Mouse (Mus musculus): Measurements from ENCODE around the gene Parva.

Parva gene

GRCm38 (mm10) chr7:112472708-112473281 lies 45.5 kb downstream of the Parva start:
- no peak for DNase-seq (ENCODE audit: low spot score)

GRCm38 (mm10) chr7:112473649-112474435 lies 46.5 kb downstream of the Parva start:
- peak; percentile 63 for DNase-seq (ENCODE audit: low spot score)

GRCm38 (mm10) chr7:112479116-112479515 lies 51.8 kb downstream of the Parva start:
- DNase-seq (ENCODE audit: low spot score), result no peak

GRCm38 (mm10) chr7:112481031-112481430 lies 53.7 kb downstream of the Parva start:
- DNase-seq (ENCODE audit: low spot score), result no peak

GRCm38 (mm10) chr7:112482572-112482971 lies 55.3 kb downstream of the Parva start:
- no peak for DNase-seq (ENCODE audit: low spot score)

- DNase-seq (ENCODE audit: low spot score), result peak; percentile 59
Measured at GRCm38 (mm10) chr7:112483382-112483781, 56.1 kb downstream of the Parva start.

- DNase-seq (ENCODE audit: low spot score), result no peak
Measured at GRCm38 (mm10) chr7:112490825-112491224, 63.5 kb downstream of the Parva start.

GRCm38 (mm10) chr7:112491737-112492136 lies 64.4 kb downstream of the Parva start:
- DNase-seq (ENCODE audit: low spot score), result no peak

DNA sequence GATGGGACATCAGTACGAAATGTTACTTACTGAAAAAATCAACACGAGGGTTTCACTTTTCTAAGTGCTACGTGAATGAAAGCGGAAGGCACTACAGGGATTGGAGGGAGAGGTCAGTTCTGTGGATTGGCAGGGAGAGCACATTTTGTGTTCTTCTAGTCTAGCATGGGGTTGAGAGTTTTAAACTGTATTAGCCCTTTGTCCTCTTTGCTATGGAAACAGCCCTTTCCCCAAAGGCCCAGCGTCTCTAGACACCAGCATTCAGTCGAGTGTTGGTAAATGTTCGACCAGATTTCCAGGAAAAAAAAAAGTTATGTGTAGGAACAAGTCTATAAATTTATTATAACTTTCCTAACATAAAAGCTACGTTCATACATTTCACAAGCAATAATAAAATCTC lies 68.6 kb downstream of the Parva start:
- no peak for DNase-seq (ENCODE audit: low spot score)

- DNase-seq (ENCODE audit: low spot score), result no peak
Measured at GRCm38 (mm10) chr7:112496921-112497320, 69.6 kb downstream of the Parva start.

- no peak for DNase-seq (ENCODE audit: low spot score)
Measured at GRCm38 (mm10) chr7:112498591-112499301, 71.4 kb downstream of the Parva start.

- no peak for DNase-seq (ENCODE audit: low spot score)
Measured at GRCm38 (mm10) chr7:112499453-112500133, 72.3 kb downstream of the Parva start.

DNA sequence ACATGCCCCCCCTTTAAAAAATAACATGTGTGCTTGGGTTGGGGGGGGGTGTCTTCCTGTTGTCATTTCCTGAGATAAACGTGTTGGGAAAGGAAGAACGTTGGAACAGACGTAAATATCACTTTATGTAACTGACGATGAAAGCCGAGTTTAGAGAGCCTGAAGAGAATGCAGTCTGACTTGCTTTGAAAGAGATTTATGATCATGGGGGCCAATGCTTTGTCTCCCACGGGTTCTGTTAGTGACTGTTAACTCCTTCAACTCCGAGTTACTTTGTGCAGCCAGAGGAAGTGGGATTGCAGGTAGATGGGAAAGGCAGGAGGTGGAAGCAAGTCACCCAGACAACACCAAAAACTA lies 72.8 kb downstream of the Parva start:
- peak; percentile 53 for DNase-seq (ENCODE audit: low spot score)

DNA sequence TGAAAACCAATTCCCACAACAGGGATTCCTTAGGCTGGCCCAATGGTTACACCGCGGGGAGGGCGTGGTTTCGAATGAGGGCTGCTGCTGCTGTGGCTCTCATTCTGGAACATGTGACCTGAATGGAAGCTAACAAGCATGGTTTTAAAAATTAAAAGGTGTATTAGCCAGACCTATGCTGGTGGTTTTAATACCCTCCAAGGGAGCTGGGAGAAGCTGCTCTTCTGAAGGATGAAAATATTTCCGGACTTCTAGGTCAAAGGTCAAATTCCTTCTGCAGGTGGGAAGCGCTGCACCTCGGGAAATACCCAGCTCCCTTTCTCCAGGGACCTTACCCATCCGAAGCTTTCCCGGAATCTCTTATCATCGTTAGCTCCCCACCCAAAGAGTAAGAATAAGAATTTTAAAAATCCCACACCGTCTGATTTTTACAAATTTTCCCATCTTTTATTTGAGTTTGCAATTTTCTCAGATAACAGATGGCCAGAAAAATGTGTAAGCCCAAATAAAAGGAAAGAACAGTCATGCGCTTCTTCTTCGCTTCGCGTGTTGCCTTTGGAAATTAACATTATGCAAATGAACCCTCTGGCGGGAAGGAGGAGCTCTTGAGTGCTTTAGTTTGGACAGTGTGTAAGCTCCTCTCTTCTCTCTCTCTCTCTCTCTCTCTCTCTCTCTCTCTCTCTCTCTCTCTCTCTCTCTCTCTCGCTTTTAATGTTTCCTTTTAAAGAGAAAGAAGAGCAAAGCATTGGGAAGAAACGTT lies 74.9 kb downstream of the Parva start:
- DNase-seq (ENCODE audit: low spot score), result no peak

DNA sequence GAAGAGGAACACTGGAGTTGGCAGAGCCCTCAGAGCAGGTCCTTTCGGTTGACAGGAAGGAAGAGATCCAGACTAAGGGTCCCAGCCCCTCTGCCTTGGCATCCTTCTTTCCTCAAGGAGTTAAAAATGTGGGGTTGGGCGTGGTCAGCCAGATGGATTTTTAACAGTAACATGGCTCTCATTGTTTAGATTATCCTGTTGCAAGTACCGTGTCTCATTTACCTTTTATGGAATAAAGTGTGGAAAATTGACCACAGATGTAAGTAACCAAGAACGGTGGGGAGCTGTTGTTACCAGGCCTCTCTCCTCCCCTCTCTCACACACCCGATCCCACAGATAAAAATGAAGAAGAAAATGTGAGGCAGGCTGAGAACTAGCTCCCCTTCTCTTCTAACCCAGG lies 75.5 kb downstream of the Parva start:
- no peak for DNase-seq (ENCODE audit: low spot score)

- DNase-seq (ENCODE audit: low spot score), result no peak
Measured at GRCm38 (mm10) chr7:112503448-112503847, 76.1 kb downstream of the Parva start.

- DNase-seq (ENCODE audit: low spot score), result no peak
Measured at GRCm38 (mm10) chr7:112503917-112504316, 76.6 kb downstream of the Parva start.

GRCm38 (mm10) chr7:112509107-112509506 lies 81.8 kb downstream of the Parva start:
- DNase-seq (ENCODE audit: low spot score), result no peak

DNA sequence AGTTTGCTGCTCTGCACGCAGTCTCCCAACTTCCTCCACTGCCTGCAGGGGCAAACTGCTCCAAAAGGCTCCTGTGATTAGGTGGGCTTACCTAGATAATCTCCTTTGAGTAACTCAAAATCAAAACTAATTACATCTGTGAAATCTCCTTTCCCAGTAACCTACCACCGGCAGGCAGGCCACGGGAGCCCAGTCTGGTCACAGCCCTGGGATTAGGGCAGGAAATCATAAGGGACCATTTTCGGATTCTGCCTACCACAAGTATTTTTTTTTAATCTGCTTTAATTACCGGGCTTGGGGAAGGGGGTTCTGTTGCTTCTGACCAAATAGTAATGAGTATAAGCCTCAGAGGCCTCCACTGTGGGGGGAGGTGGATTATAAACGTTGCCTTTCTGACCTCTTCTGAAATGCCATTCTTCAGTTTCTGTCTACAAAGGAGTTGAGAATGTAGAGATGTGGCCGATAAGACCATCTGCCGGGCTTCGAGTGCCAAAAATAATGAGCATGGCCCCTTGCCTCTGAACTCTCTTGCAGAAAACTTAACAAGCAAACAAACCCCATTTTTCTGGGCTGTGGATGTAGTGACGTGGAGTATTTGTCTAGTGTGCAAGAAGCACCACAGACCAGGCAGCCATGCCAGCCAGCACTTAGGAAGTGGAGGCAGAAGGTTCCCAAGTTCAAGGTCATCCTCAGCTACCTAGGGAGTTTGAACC lies 83.2 kb downstream of the Parva start:
- DNase-seq (ENCODE audit: low spot score), result no peak

DNA sequence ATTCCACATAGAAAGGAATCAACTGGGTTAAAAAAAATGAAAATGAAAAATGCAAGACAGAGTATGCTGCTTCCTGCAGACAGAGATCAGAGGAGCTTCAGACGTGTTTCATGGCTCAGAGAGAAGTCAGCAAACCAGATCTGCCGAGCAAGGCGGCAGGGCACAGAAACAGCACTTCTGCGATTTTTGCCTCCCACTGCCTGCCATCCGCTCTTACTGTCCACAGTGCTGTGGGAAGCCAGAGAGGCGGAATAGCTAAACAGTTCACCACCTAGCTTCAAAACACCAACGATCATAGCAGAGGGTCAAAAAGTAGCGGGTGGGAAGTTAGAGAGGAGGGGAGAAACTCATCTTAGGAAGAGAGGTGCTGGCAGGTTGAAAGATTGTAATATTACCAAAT lies 84.0 kb downstream of the Parva start:
- no peak for DNase-seq (ENCODE audit: low spot score)

DNA sequence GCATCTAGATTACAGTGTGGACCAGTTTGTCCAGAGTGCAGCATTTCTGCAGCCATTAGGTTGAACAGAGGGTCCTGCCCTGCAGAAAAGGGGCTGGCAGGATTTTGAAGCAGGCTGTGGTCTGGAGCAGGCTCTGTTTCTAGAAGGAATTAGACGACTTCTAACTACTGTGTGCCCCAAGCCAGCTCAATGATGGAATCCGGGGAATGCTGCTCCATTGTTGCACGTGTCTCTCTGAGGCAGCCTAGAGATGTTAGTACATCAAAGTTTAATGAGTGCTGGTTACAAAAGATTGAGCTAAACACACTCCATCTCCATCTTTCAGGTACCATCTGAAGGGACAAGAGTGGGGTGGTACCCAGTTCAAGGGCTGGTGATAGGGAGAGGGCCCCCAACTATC lies 85.0 kb downstream of the Parva start:
- no peak for DNase-seq (ENCODE audit: low spot score)
